Mouse (Mus musculus) liver, embryonic 12.5 days (tissue): Measurements from ENCODE around the gene Myo18a. TPM values are rescaled to one million over a fixed set of nuclear protein-coding genes. Genes with fewer than 3 reads are reported as not detected.

Source experiments
- ATAC-seq: fragments of 200-750 bp; cut with Nextera tagmentation; 2 replicates; pipeline ENCODE4 v1.8.0; 2017; ENCODE audit warnings: moderate number of reproducible peaks, mild to moderate bottlenecking, moderate library complexity
- H3K27ac ChIP-seq: fragments of 300-500 bp; sonication (generic); 2 replicates; pipeline ENCODE4 v1.5.1; 2016; ENCODE audit warnings: mild to moderate bottlenecking
- H3K27me3 ChIP-seq: fragments of 300-500 bp; sonication (generic); replicated peaks from 2 replicates; pipeline ENCODE4 v1.6.1; 2016; ENCODE audit warnings: mild to moderate bottlenecking, moderate library complexity
- H3K36me3 ChIP-seq: fragments of 300-500 bp; sonication (generic); 2 replicates; pipeline ENCODE4 v1.6.1; 2016; ENCODE audit warnings: mild to moderate bottlenecking, moderate library complexity
- H3K4me1 ChIP-seq: fragments of 300-500 bp; sonication (generic); 2 replicates; pipeline ENCODE4 v1.6.1; 2016
- H3K4me2 ChIP-seq: fragments of 300-500 bp; sonication (generic); 2 replicates; pipeline ENCODE4 v1.6.1; 2016; ENCODE audit warnings: mild to moderate bottlenecking, moderate library complexity
- H3K4me3 ChIP-seq: fragments of 300-500 bp; sonication (generic); 2 replicates; pipeline ENCODE4 v1.5.1; 2016; ENCODE audit warnings: mild to moderate bottlenecking, moderate library complexity
- H3K9ac ChIP-seq: fragments of 300-500 bp; sonication (generic); 2 replicates; pipeline ENCODE4 v1.6.1; 2016; ENCODE audit warnings: mild to moderate bottlenecking, moderate library complexity
- H3K9me3 ChIP-seq: fragments of 300-500 bp; sonication (generic); replicated peaks from 2 replicates; pipeline ENCODE4 v1.6.1; 2016; ENCODE audit warnings: mild to moderate bottlenecking, moderate library complexity
- WGBS: fragments of 180-500 bp; shearing (Covaris S2); methylation state at CpG from one replicate; pipeline ENCODE4 v1.1.7; 2016; ENCODE audit not compliant: insufficient replicate concordance; 5-methylcytosine and 5-hydroxymethylcytosine counted together
- polyA plus RNA-seq: library from polyadenylated mRNA; unstranded; fragments of >200 nt; fragmentation: Nextera tagmentation; extraction: Ambion mirVana; gene quantifications from 2 replicates; pipeline ENCODE4 v1.2.1, GENCODE M21; 2016

Gene Myo18a
- polyA plus RNA-seq, 1 experiment from 2014 or later, result 28.8 TPM

GRCm38 (mm10) chr11:77875847-77876759, 113.1 kb downstream of the Myo18a start:
- Histone ChIP-seq H3K36me3 (no peaks in the 10 kb centered on the region), H3K9me3 (no peaks in the 10 kb centered on the region), H3K27ac (no peak overlapping the region), H3K4me1 (peaks cover 34% of the 10 kb centered on the region), H3K4me3 (no peak overlapping the region), H3K4me2 (peak overlapping the region; percentile 21), H3K27me3 (peaks cover 23% of the 10 kb centered on the region), H3K9ac (no peak overlapping the region)
- WGBS, result 26% methylated on average over 26 of the region's 26 CpGs
- peak; percentile 79 for ATAC-seq

- no peak overlapping the region for H3K27ac ChIP-seq
- no peak overlapping the region for H3K9ac ChIP-seq
- no peaks in the 10 kb centered on the region for H3K36me3 ChIP-seq
- H3K4me3 ChIP-seq, result no peak overlapping the region
- WGBS, result 50% methylated on average over 11 of the region's 11 CpGs
- H3K4me1 ChIP-seq, result peaks cover 34% of the 10 kb centered on the region
- no peaks in the 10 kb centered on the region for H3K9me3 ChIP-seq
- peak overlapping the region; percentile 21 for H3K4me2 ChIP-seq
- ATAC-seq, result no peak
- H3K27me3 ChIP-seq, result peaks cover 23% of the 10 kb centered on the region
Measured at GRCm38 (mm10) chr11:77876760-77877148, 113.7 kb downstream of the Myo18a start.

- ATAC-seq, result no peak
- H3K27ac ChIP-seq, result no peak overlapping the region
- H3K4me3 ChIP-seq, result no peak overlapping the region
- no peaks in the 10 kb centered on the region for H3K9me3 ChIP-seq
- H3K27me3 ChIP-seq, result peaks cover 22% of the 10 kb centered on the region
- H3K4me2 ChIP-seq, result no peak overlapping the region
- no peak overlapping the region for H3K9ac ChIP-seq
- WGBS, result 32% methylated on average over 10 of the region's 10 CpGs
- peaks cover 20% of the 10 kb centered on the region for H3K4me1 ChIP-seq
- no peaks in the 10 kb centered on the region for H3K36me3 ChIP-seq
Measured at GRCm38 (mm10) chr11:77884524-77885245, 121.6 kb downstream of the Myo18a start.

GRCm38 (mm10) chr11:77885246-77885575, 122.2 kb downstream of the Myo18a start:
- WGBS, result 39% methylated on average over 8 of the region's 8 CpGs
- no peak overlapping the region for H3K27ac ChIP-seq

GRCm38 (mm10) chr11:77887373-77887960, 124.4 kb downstream of the Myo18a start:
- Histone ChIP-seq H3K27ac (no peak overlapping the region), H3K4me3 (no peak overlapping the region), H3K9me3 (no peaks in the 10 kb centered on the region), H3K4me2 (no peak overlapping the region), H3K36me3 (no peaks in the 10 kb centered on the region), H3K27me3 (peaks cover 42% of the 10 kb centered on the region), H3K4me1 (peaks cover 20% of the 10 kb centered on the region), H3K9ac (no peak overlapping the region)
- WGBS, result 37% methylated on average over 17 of the region's 17 CpGs
- no peak for ATAC-seq

More at GRCm38 (mm10) chr11:77885246-77885575, 122.2 kb downstream of the Myo18a start:
- Histone ChIP-seq H3K4me3 (no peak overlapping the region), H3K36me3 (no peaks in the 10 kb centered on the region), H3K4me2 (no peak overlapping the region), H3K27me3 (peaks cover 25% of the 10 kb centered on the region), H3K9me3 (no peaks in the 10 kb centered on the region), H3K4me1 (peaks cover 20% of the 10 kb centered on the region), H3K9ac (no peak overlapping the region)
- ATAC-seq, result no peak

- no peaks in the 10 kb centered on the region for H3K36me3 ChIP-seq
- H3K4me1 ChIP-seq, result peaks cover 28% of the 10 kb centered on the region
- H3K4me2 ChIP-seq, result no peak overlapping the region
- no peaks in the 10 kb centered on the region for H3K9me3 ChIP-seq
- H3K9ac ChIP-seq, result no peak overlapping the region
- WGBS, result 73% methylated on average over 5 of the region's 5 CpGs
- no peak for ATAC-seq
- H3K27me3 ChIP-seq, result peaks cover 56% of the 10 kb centered on the region
- no peak overlapping the region for H3K4me3 ChIP-seq
- H3K27ac ChIP-seq, result no peak overlapping the region
Measured at GRCm38 (mm10) chr11:77888846-77889245, 125.8 kb downstream of the Myo18a start.

- H3K4me3 ChIP-seq, result no peak overlapping the region
- peaks cover 61% of the 10 kb centered on the region for H3K27me3 ChIP-seq
- WGBS, result 11% methylated on average over 1 of the region's 2 CpGs
- H3K4me1 ChIP-seq, result peaks cover 30% of the 10 kb centered on the region
- no peak overlapping the region for H3K4me2 ChIP-seq
- ATAC-seq, result no peak
- H3K36me3 ChIP-seq, result no peaks in the 10 kb centered on the region
- no peak overlapping the region for H3K27ac ChIP-seq
- H3K9ac ChIP-seq, result no peak overlapping the region
- no peaks in the 10 kb centered on the region for H3K9me3 ChIP-seq
Measured at GRCm38 (mm10) chr11:77889484-77889883, 126.4 kb downstream of the Myo18a start.

- Histone ChIP-seq H3K4me1 (peaks cover 28% of the 10 kb centered on the region), H3K36me3 (no peaks in the 10 kb centered on the region), H3K27me3 (peaks cover 71% of the 10 kb centered on the region), H3K4me3 (no peak overlapping the region), H3K4me2 (no peak overlapping the region), H3K27ac (no peak overlapping the region), H3K9ac (no peak overlapping the region), H3K9me3 (no peaks in the 10 kb centered on the region)
- 48% methylated on average over 2 of the region's 2 CpGs for WGBS
- no peak for ATAC-seq
Measured at GRCm38 (mm10) chr11:77890648-77891258, 127.7 kb downstream of the Myo18a start.

- no peaks in the 10 kb centered on the region for H3K36me3 ChIP-seq
- no peak overlapping the region for H3K27ac ChIP-seq
- peaks cover 20% of the 10 kb centered on the region for H3K4me1 ChIP-seq
- no peaks in the 10 kb centered on the region for H3K9me3 ChIP-seq
- peak overlapping the region; percentile 35 for H3K4me2 ChIP-seq
- H3K27me3 ChIP-seq, result peaks cover 72% of the 10 kb centered on the region
- H3K9ac ChIP-seq, result no peak overlapping the region
- no peak for ATAC-seq
- WGBS, result 18% methylated on average over 5 of the region's 5 CpGs
- peak overlapping the region; percentile 21 for H3K4me3 ChIP-seq
Measured at GRCm38 (mm10) chr11:77892883-77893282, 129.8 kb downstream of the Myo18a start.

- Histone ChIP-seq H3K4me2 (peak overlapping the region; percentile 35), H3K36me3 (no peaks in the 10 kb centered on the region), H3K4me3 (peak overlapping the region; percentile 21), H3K4me1 (peaks cover 20% of the 10 kb centered on the region), H3K9ac (no peak overlapping the region), H3K9me3 (no peaks in the 10 kb centered on the region), H3K27ac (peak overlapping the region; percentile 66; the same call in 1 of the 2 replicates), H3K27me3 (peaks cover 76% of the 10 kb centered on the region)
- ATAC-seq, result no peak
- 25% methylated on average over 6 of the region's 6 CpGs for WGBS
Measured at GRCm38 (mm10) chr11:77893283-77893682, 130.2 kb downstream of the Myo18a start.

- peak; percentile 61 for ATAC-seq
- Histone ChIP-seq H3K27me3 (peaks cover 84% of the 10 kb centered on the region), H3K9ac (no peak within 1 kb of the TSS), H3K9me3 (no peaks in the 10 kb centered on the region), H3K4me1 (peaks cover 20% of the 10 kb centered on the region), H3K27ac (peak within 1 kb of the TSS; percentile 66), H3K4me3 (peak within 1 kb of the TSS; percentile 21), H3K36me3 (no peaks in the 10 kb centered on the region), H3K4me2 (peak within 1 kb of the TSS; percentile 35)
- 26% methylated on average over 11 of the region's 11 CpGs for WGBS
Measured at GRCm38 (mm10) chr11:77893787-77894718, 131.0 kb downstream of the Myo18a start, which contains the start of gene Pipox. Gene Pipox (minus strand): TSS chr11:77894096.
